Mouse (Mus musculus) thymus, adult 2 months (tissue): Measurements from ENCODE around the gene Zdhhc11.

Experiments
- CTCF ChIP-seq: fragments of 200-500 bp; IDR thresholded peaks from 2 replicates; pipeline ENCODE4 v1.5.1; 2012; ENCODE audit warnings: mild to moderate bottlenecking, control low read depth, low read length, moderate library complexity, borderline replicate concordance; ENCODE audit not compliant: control insufficient read depth, poor library complexity, insufficient read depth; ENCODE audit errors: extremely low read depth
- POLR2A ChIP-seq: fragments of 200-500 bp; IDR thresholded peaks from 2 replicates; pipeline ENCODE4 v1.6.1; 2012; ENCODE audit warnings: mild to moderate bottlenecking, low read length, control low read depth, moderate library complexity; ENCODE audit not compliant: control insufficient read depth, poor library complexity, insufficient read depth; ENCODE audit errors: extremely low read depth

GRCm38 (mm10) chr13:73953551-73954130, 10.0 kb upstream of the Zdhhc11 start:
- TF ChIP-seq POLR2A = no peak
- no peak for TF ChIP-seq CTCF
